Mouse (Mus musculus) liver, adult 2 months (tissue): Measurements from ENCODE around the gene Bhlhe41.

Experiments
- CTCF ChIP-seq: fragments of 200-500 bp; IDR thresholded peaks from 2 replicates; pipeline ENCODE4 v1.5.1; 2011; ENCODE audit warnings: low read depth, low read length, control low read depth
- POLR2A ChIP-seq: fragments of 200-500 bp; IDR thresholded peaks from 2 replicates; pipeline ENCODE4 v1.6.1; 2011; ENCODE audit warnings: low read length, control low read depth; ENCODE audit not compliant: insufficient read depth; ENCODE audit errors: extremely low read depth

DNA sequence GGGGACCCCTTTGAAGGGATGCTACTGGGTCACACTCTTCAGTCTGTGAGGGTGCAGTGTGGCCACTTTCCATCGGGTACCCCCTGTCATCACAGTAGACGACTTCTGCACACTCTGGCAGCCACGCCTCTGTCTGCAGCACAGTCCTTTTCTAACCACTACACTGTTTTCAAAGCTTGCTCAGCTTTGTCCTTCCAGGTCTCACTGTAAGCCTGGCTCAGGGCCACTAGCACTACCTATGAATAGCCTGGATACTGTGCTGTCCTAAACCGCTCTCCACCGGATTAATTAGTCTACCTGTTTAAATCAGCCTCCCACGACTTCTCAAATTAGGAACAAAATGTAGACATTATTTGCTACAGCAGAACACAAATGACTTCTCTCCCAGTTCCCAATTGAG, 55.3 kb downstream of the Bhlhe41 start:
- TF ChIP-seq CTCF, result no peak
- TF ChIP-seq POLR2A, result no peak
